Mouse (Mus musculus) lung, postnatal 0 days (tissue): ENCODE measurements around the gene Pbx1.

Source experiments
- CTCF ChIP-seq: IDR thresholded peaks from 2 replicates; pipeline ENCODE4 v1.5.1; 2016; ENCODE audit warnings: antibody characterized with exemption, mild to moderate bottlenecking
- EP300 ChIP-seq: IDR thresholded peaks from 2 replicates; pipeline ENCODE4 v1.6.1; 2016; ENCODE audit warnings: antibody characterized with exemption, mild to moderate bottlenecking, control low read depth

DNA sequence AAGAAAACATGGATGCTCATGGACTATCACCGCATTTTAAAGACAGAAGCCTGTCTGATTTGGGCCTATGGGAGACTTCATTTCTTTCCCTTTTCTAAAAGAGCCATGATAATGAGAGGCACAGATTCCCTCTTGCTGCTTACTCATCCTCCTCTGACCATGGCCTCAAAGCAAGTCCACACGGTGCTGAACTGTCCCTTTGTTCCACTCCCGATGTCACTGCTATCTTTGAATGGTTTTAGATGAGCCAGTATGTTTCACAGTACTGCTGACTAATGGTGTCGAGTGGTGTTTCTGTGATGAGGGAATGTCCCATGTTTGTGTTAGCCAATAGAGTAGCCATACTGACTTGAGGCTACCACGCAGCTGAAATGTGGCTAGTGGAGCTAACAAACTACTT lies 233.8 kb downstream of the Pbx1 start:
- TF ChIP-seq CTCF, result no peak
- no peak for TF ChIP-seq EP300
